Mouse (Mus musculus): ENCODE measurements around the gene Nemf. TPM values are rescaled to one million over a fixed set of nuclear protein-coding genes. Genes with fewer than 3 reads are reported as not detected.

Gene Nemf
- total RNA-seq, 1 experiment from 2014 or later = 39.1 TPM

- DNase-seq = no peak
These were observed 52.9 kb downstream of the Nemf start for GRCm38 (mm10) chr12:69304051-69304450.

GRCm38 (mm10) chr12:69302171-69302570, 54.8 kb downstream of the Nemf start:
- DNase-seq = peak; percentile 52

DNA sequence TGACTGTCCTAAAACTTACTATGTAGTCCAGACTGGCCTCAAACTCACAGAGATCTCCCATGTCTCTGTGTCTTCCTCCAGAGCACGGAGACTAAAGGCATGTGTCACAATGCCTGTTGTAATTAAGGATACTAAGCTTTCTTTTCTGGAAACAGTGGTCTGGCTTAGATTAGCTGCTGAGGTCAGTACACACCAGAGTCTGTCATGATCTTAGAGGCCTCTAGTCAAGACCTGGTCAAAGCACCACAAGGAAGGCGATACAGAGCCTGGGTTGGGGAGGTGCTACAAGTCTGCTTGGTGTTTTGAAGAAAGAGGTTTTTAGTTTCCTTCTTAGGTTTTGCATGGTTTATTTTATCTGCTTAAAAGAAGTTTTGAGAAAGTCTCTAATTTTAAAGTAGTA, 56.6 kb downstream of the Nemf start:
- DNase-seq = no peak

- DNase-seq = no peak
These were observed 57.1 kb downstream of the Nemf start for GRCm38 (mm10) chr12:69299831-69300230.

DNA sequence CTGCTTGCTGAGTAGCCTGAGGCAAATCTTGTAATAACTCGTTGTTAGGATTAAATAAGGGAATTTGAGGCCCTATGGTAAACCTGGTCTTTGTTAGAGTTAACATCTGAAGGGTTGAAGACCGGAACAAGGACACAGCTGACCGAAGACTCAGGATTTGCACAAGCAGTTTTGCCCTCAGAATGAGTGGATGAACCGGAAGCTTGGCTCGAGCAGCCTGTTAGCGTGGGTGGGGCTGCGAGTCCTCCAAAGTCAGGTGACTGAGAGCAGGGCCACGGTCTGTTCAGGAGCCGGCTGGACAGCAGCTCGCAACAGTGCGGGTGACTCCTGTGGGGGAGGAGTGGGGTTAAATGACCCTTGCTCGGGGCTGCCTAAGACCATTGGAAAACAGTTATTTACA, 57.7 kb downstream of the Nemf start:
- peak; percentile 83 for DNase-seq

- peak; percentile 23 for DNase-seq
These were observed 58.7 kb downstream of the Nemf start for GRCm38 (mm10) chr12:69298281-69298680.

- no peak for DNase-seq
These were observed 59.4 kb downstream of the Nemf start for GRCm38 (mm10) chr12:69297411-69298150.

DNA sequence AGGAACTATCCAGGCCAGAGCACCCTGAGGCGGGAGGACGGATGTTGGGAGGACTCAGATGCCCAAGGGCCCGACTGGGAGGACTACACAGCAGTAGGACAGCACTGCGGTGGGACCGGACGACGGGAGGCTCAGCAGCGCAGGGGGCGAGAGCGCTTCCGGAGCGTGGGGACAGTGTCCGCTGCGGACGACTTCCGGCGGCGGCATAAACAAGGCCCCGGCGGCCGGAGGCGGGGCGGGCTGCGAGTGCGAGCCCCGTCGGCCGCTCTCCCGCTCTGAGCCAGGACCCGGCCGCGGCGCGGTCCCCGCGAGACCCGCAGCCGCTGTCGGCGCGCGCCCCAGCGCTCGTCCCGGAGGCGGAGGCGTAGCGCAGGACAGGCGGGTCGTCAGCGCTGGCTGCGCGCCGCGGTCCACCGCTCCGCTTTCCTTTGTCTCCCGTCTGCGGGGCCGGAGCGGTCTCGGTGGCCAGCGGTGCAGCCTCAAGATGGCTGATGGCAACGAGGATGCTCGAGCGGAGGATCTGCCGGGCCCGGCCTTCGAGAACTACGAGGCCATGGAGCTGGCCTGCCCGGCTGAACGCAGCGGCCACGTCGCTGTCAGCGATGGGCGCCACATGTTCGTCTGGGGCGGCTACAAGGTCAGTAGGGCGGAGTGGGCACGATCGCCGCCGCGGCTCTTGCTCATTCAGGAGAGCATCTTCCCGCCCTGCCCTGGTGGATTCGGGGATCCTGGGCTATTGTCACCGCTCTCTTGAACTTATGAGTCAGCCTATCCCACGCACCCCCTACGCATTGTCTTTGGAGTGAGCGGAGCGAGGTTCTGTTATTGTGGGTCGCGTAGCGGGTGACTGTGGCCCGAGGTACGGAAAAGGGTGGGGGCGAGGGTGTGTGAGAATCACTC, 60.2 kb downstream of the Nemf start, which contains the start of gene Klhdc2:
Gene Klhdc2 (plus strand): TSS at position 171 of the 900 bp plus-strand sequence.
- peak; percentile 94 for DNase-seq

DNA sequence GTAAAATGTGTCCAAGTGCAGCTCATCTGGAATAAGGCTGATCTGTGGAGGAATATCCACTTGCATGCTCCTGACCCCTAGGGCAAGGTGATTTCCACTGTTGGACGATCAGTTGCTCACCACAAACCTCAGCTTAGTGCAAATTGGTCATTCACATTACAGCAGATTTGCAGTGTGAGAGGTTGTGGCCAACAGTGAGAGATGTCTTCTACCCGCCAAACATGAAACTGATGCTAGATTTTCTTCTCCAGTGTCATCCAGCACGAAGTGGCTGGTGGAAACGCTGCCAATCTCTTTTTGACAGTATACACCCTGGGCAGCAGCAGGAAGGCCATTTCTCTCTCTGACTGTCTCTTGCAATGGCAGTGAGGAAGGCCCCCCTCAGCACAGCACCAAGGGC, 61.3 kb downstream of the Nemf start:
- DNase-seq = peak; percentile 12

- DNase-seq = no peak
These were observed 62.0 kb downstream of the Nemf start for GRCm38 (mm10) chr12:69294936-69295335.

- no peak for DNase-seq
These were observed 63.1 kb downstream of the Nemf start for GRCm38 (mm10) chr12:69293815-69294214.

DNA sequence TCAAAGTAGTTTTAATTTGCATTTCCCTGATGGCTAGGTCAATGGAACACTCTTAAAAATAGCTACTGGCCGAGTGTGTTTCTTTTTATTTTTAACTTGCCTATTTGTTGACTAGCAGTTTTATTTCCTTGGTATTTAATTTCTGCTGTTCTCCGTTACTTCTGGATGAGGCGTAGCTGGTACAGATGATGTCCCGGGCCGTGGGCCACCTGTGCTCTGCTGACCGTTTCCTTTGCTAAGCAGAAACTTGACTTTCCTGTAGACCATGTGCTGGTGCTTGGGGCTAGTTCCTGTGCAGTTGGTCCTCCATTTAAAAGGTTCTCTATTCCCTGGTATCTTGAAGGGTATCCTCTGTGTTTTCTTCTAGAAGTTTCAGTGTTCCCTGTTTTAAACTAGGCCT, 64.6 kb downstream of the Nemf start:
- DNase-seq = no peak

GRCm38 (mm10) chr12:69288699-69289098, 68.3 kb downstream of the Nemf start:
- no peak for DNase-seq

DNA sequence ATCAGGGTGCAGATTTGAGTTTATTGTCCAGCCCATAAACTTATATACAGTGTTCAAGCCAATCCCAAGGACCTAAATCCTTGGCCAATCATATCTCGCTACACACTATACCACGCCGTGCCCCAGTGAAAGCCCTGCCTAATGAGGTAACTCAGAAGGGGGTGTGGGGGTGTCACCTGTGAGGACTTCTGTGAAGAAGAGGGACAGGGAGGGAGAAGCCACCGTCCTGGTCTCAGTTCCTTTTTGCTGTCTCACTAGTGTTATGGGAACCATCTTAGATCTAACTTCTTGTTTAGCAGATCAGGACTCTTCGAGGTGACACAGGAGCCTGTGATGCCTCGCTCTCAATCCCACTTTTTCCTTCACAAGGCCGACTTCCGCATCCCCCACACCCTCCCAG, 69.4 kb downstream of the Nemf start:
- DNase-seq = no peak

GRCm38 (mm10) chr12:69283146-69283545, 73.8 kb downstream of the Nemf start:
- DNase-seq = no peak

GRCm38 (mm10) chr12:69280915-69281314, 76.0 kb downstream of the Nemf start:
- no peak for DNase-seq

GRCm38 (mm10) chr12:69279931-69280469, 77.0 kb downstream of the Nemf start:
- no peak for DNase-seq

DNA sequence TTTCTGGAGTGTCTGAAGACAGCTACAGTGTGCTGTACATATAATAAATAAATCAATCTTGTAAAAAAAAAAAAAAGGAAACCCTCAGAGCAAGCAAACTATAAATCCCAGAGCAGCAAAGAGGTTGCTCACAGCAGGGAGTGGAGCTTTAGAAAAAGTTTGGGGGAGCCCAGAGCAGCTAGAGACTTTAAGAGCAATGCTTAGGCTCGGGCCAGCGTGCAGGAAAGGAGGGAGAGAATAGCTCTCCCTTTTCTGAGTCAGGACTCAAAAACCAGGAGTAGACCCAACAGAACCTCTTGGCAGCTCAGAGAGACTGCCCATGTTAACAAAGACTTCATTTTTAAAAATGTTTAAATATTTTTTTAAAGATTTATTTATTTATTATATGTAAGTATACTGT, 88.0 kb downstream of the Nemf start:
- no peak for DNase-seq

DNA sequence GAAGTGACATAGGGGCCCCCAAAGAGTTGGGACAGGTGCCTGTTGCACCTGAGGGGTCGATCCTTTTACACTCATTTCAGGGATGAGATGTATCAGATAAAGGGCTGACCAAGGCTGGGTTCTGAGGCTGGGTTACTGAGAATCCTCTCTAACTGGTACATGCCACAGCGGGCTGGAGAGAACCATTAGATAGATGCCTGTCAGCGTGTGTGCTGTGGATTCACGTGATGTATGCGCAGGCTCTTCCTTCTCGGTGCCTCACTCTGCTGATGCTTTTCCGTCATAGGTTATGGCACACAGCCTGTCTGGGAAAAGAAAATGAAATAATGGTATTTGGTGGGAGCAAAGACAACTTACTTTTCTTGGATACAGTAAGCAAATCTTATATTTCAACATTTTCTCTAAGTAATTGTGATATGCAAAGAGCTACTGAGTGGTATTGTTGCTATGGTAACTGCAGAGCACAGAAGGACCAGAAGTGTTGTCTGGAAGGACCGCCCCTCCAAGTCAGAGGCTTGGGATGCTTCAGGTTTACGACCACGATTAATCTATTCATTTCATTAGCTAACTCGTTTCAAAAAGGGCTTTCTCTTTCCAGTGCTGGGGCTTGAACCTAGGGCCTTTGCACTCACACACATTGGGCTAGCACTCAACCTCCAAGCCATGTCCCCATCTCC, 88.9 kb downstream of the Nemf start:
- DNase-seq = no peak

DNA sequence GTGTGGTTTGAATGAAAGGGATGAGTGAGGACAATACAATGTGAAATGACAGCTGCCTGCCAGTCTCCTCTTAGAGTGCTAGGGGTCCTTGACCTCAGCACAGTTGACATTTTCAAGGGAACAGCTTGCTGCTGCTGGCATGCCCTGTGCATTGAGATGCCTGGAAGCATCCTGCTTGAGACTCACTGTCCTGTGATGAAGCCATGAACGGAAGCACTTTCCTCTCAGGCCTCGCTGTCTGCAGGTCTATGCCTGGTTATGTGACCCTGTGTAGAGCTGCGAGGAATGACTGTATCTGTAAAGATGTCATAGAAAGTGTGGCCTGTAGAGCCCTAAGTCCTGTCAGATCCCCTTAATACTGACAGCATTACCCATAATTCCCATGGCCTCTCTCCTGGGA, 91.9 kb downstream of the Nemf start:
- DNase-seq = no peak

DNA sequence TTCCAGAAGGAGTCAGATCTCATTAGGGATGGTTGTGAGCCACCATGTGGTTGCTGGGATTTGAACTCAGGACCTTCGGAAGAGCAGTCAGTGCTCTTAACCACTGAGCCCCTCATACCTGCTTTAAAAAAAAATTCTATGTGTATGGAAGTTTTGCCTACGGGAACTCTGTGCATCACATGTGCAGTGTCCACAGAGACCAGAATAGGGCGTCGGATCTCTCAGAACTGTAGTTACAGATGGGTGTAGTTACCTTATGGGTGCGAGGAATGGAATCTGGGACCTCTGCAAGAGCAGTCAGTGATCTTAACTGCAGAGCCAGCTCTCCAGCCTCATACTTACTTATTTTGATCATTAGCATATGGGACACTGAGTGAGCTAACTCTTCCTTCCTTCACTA, 94.7 kb downstream of the Nemf start:
- no peak for DNase-seq

Data from adrenal gland, postnatal 14 days (tissue).